Mouse (Mus musculus): ENCODE measurements around the gene Gm20388. TPM values are rescaled to one million over a fixed set of nuclear protein-coding genes. Genes with fewer than 3 reads are reported as not detected.
"Not testable (repeated sequence)": the region's sequence is repeated elsewhere in the genome, so short reads cannot be mapped to it uniquely, and the experiment has no call there.

Gene Gm20388
- polyA plus RNA-seq, 1 experiment from 2014 or later, result not detected

- Histone ChIP-seq H3K27ac (replicated peaks) (peak overlapping the region; percentile 92), H3K4me2 (replicated peaks; ENCODE audit: low read depth) (peak overlapping the region; percentile 82), H3K36me3 (ENCODE audit: control insufficient read depth, insufficient read depth, low read length) (peaks cover 2% of the 10 kb centered on the region; the same call in 1 of the 2 replicates), H3K9ac (ENCODE audit: low read length) (peak overlapping the region; percentile 87), H3K4me1 (replicated peaks; ENCODE audit: control insufficient read depth, insufficient read depth) (0 out of 2 replicates have a peak, but pooled peaks cover 3% of the 10 kb centered on the region), H3K4me3 (ENCODE audit: low read depth, low read length) (peak overlapping the region; percentile 72), H3K27me3 (ENCODE audit: control insufficient read depth, insufficient read depth, low read length) (no peaks in the 10 kb centered on the region), H3K9me3 (ENCODE audit: control insufficient read depth, low read length) (no peaks in the 10 kb centered on the region)
- ATAC-seq (ENCODE audit: low FRiP score, low TSS enrichment) (peak; percentile 78), DNase-seq (ENCODE audit: low spot score) (no peak)
- peak; percentile 8; the same call in 1 of the 2 replicates for TF ChIP-seq CTCF (IDR thresholded peaks at IDR 0.05; ENCODE audit: low read depth)
- no peak for TF ChIP-seq EP300 (optimal IDR thresholded peaks at IDR 0.05)
- under 1% methylated on average over 58 of the region's 87 CpGs for WGBS
These were observed 4110.0 kb downstream of the Gm20388 start for GRCm38 (mm10) chr8:124020439-124021236.

- peak within 1 kb of the TSS; percentile 82 for H3K4me2 ChIP-seq (replicated peaks; ENCODE audit: low read depth)
- no peaks in the 10 kb centered on the region for H3K27me3 ChIP-seq (ENCODE audit: control insufficient read depth, insufficient read depth, low read length)
- 0 out of 2 replicates have a peak, but pooled peaks cover 3% of the 10 kb centered on the region for H3K4me1 ChIP-seq (replicated peaks; ENCODE audit: control insufficient read depth, insufficient read depth)
- under 1% methylated on average over 56 of the region's 74 CpGs for WGBS
- H3K36me3 ChIP-seq (ENCODE audit: control insufficient read depth, insufficient read depth, low read length), result peaks cover 2% of the 10 kb centered on the region; the same call in 1 of the 2 replicates
- H3K27ac ChIP-seq (replicated peaks), result peak within 1 kb of the TSS; percentile 92
- no peaks in the 10 kb centered on the region for H3K9me3 ChIP-seq (ENCODE audit: control insufficient read depth, low read length)
- ATAC-seq (ENCODE audit: low FRiP score, low TSS enrichment) (peak; percentile 93), DNase-seq (ENCODE audit: low spot score) (peak; percentile 94)
- TF ChIP-seq EP300 (optimal IDR thresholded peaks at IDR 0.05), result no peak
- TF ChIP-seq CTCF (IDR thresholded peaks at IDR 0.05; ENCODE audit: low read depth), result no peak
- peak within 1 kb of the TSS; percentile 87 for H3K9ac ChIP-seq (ENCODE audit: low read length)
- H3K4me3 ChIP-seq (ENCODE audit: low read depth, low read length), result peak within 1 kb of the TSS; percentile 72
These were observed 4110.9 kb downstream of the Gm20388 start, which contains the start of the genes Taf5l and Urb2 for GRCm38 (mm10) chr8:124021237-124022227. Gene Taf5l (minus strand): TSS chr8:124021397. Gene Urb2 (plus strand): TSS chr8:124021508.

GRCm38 (mm10) chr8:124026265-124026664 is 4115.6 kb downstream of the Gm20388 start:
- 81% methylated on average over 2 of the region's 2 CpGs for WGBS
- not testable (repeated sequence) for DNase-seq (ENCODE audit: low spot score); ATAC-seq (ENCODE audit: low FRiP score, low TSS enrichment)

GRCm38 (mm10) chr8:124027831-124028230 is 4117.2 kb downstream of the Gm20388 start:
- Histone ChIP-seq H3K27me3 (ENCODE audit: control insufficient read depth, insufficient read depth, low read length) (no peaks in the 10 kb centered on the region), H3K4me3 (ENCODE audit: low read depth, low read length) (no peak overlapping the region), H3K27ac (replicated peaks) (no peak overlapping the region), H3K9ac (ENCODE audit: low read length) (no peak overlapping the region), H3K4me2 (replicated peaks; ENCODE audit: low read depth) (no peak overlapping the region), H3K36me3 (ENCODE audit: control insufficient read depth, insufficient read depth, low read length) (peaks cover 30% of the 10 kb centered on the region), H3K9me3 (ENCODE audit: control insufficient read depth, low read length) (no peaks in the 10 kb centered on the region), H3K4me1 (replicated peaks; ENCODE audit: control insufficient read depth, insufficient read depth) (no peaks in the 10 kb centered on the region)
- 87% methylated on average over 6 of the region's 6 CpGs for WGBS
- ATAC-seq (ENCODE audit: low FRiP score, low TSS enrichment), result no peak
- DNase-seq (ENCODE audit: low spot score), result no peak
- TF ChIP-seq EP300 (optimal IDR thresholded peaks at IDR 0.05) (no peak), CTCF (IDR thresholded peaks at IDR 0.05; ENCODE audit: low read depth) (no peak)

More at GRCm38 (mm10) chr8:124026265-124026664, 4115.6 kb downstream of the Gm20388 start:
- not testable (repeated sequence) for H3K27ac ChIP-seq (replicated peaks); H3K27me3 ChIP-seq (ENCODE audit: control insufficient read depth, insufficient read depth, low read length); H3K9ac ChIP-seq (ENCODE audit: low read length); H3K4me1 ChIP-seq (replicated peaks; ENCODE audit: control insufficient read depth, insufficient read depth); H3K9me3 ChIP-seq (ENCODE audit: control insufficient read depth, low read length); H3K4me3 ChIP-seq (ENCODE audit: low read depth, low read length); H3K4me2 ChIP-seq (replicated peaks; ENCODE audit: low read depth)
- H3K36me3 ChIP-seq (ENCODE audit: control insufficient read depth, insufficient read depth, low read length), result peaks cover 29% of the 10 kb centered on the region

DNA sequence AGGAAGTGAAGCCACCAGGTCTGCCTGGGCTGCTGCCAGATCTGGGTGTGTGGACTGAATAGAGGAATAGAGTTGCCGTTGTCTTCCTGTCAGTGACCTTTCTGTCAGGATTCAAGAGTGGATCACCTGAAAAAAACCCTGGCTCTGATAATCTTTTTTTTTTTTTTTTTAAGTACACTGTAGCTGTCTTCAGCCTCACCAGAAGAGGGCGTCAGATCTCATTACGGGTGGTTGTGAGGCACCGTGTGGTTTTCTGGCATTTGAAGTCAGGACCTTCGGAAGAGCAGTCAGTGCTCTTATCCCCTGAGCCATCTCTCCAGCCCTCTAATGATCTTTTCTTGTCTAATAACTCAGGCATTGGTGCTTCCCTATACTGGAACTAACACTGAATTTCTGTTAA is 4122.8 kb downstream of the Gm20388 start:
- ATAC-seq (ENCODE audit: low FRiP score, low TSS enrichment), result no peak
- Histone ChIP-seq H3K4me2 (replicated peaks; ENCODE audit: low read depth) (no peak overlapping the region), H3K36me3 (ENCODE audit: control insufficient read depth, insufficient read depth, low read length) (peaks cover 41% of the 10 kb centered on the region), H3K4me1 (replicated peaks; ENCODE audit: control insufficient read depth, insufficient read depth) (no peaks in the 10 kb centered on the region), H3K4me3 (ENCODE audit: low read depth, low read length) (no peak overlapping the region), H3K27ac (replicated peaks) (no peak overlapping the region), H3K9me3 (ENCODE audit: control insufficient read depth, low read length) (no peaks in the 10 kb centered on the region), H3K27me3 (ENCODE audit: control insufficient read depth, insufficient read depth, low read length) (no peaks in the 10 kb centered on the region), H3K9ac (ENCODE audit: low read length) (no peak overlapping the region)
- TF ChIP-seq EP300 (optimal IDR thresholded peaks at IDR 0.05), result no peak
- peak; percentile 60 for TF ChIP-seq CTCF (IDR thresholded peaks at IDR 0.05; ENCODE audit: low read depth)
- WGBS, result 62% methylated on average over 5 of the region's 5 CpGs
- DNase-seq (ENCODE audit: low spot score), result no peak
